Mouse (Mus musculus) CH12.LX (cell line): ENCODE results near the gene Prr14.

Experiments used
- CTCF ChIP-seq, 2 experiments: IDR thresholded peaks in 1 of 2; conservative IDR thresholded peaks in 1 of 2; 2 replicates each; pipeline ENCODE4 v1.5.1; 2011 to 2012; ENCODE audit warnings: low read depth in 2 of 2, low read length in 2 of 2, improper control_type of control experiment in 1 of 2, inconsistent platforms in 1 of 2, mild to moderate bottlenecking in 1 of 2, moderate library complexity in 1 of 2
- JUND ChIP-seq: conservative IDR thresholded peaks from 2 replicates; pipeline ENCODE4 v1.6.1; 2011; ENCODE audit warnings: low read depth, low read length, improper control_type of control experiment
- USF1 ChIP-seq: IDR thresholded peaks from 2 replicates; pipeline ENCODE4 v1.6.1; 2014; ENCODE audit warnings: low read depth, mild to moderate bottlenecking, inconsistent platforms, low read length, improper control_type of control experiment

DNA sequence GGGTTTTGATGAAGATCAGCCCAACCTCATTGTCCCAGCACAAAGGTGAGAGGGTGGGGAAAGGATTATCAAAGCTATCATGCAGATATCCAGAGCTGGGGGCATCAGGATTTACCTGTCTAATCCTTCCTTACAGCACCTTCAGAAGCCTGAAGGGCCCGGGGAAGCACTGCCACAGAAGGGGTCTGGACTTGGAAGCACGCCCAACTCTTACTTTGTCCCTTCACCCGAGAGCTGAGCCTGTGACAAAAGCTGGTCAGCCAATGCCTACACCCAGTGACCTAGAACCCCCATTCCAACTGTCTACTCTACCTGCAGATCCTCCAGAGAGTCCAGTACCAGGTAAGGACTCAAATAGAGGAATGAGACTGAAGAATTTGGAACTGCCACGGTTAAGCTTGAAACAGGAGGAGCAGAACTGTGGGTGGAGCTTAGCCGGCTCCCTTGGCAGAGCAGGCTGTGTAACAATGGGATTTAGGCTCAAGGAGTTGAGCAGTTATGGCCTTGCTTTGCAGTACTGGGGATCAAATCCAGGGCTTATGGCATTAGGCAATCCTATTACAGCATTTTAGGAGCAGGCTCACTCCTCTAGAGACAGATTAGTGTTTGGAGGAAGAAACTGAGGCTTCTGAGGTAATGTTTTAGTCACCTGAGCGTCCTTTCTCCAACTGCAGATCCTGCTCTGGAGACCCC is 15.1 kb downstream of the Prr14 start:
- TF ChIP-seq JUND (no peak), USF1 (no peak), CTCF (conservative IDR thresholded peaks at IDR 0.05 in 1 of 2, IDR thresholded peaks at IDR 0.05 in 1 of 2; ENCODE audit: low read depth in 2 of 2, low read length in 2 of 2) (no peak)
